Mouse (Mus musculus): ENCODE results near the gene Sh3rf1. TPM values are rescaled to one million over a fixed set of nuclear protein-coding genes. Genes with fewer than 3 reads are reported as not detected.

Gene Sh3rf1
- polyA plus RNA-seq, 1 experiment from 2014 or later: 8.3 TPM

DNA sequence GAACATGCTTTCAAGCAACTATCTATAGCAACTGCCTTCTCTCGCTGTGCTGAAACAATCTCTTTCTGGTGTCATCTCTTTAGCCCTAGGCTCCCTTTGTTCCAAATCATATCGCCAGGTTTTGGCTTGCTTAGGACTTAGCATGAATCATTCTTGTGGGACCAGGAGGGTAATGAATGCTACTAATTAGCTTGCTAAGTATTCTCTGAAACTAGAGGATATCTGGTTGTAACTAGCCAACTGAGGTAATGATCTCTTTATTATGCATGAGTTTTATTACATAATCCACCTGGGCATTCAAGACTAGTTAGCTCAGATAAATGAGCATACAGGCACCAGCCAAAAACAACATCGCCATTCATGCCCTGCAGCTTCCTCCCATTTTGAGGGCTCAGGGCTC lies 219.3 kb downstream of the Sh3rf1 start:
- Histone ChIP-seq H3K27ac (ENCODE audit: low read depth, low read length) (no peak overlapping the region), H3K36me3 (ENCODE audit: control insufficient read depth, insufficient read depth) (no peaks in the 10 kb centered on the region), H3K4me2 (replicated peaks; ENCODE audit: low read depth) (no peak overlapping the region), H3K4me1 (replicated peaks; ENCODE audit: control insufficient read depth, insufficient read depth, low read length) (no peaks in the 10 kb centered on the region), H3K9ac (ENCODE audit: low read depth, low read length) (no peak overlapping the region), H3K4me3 (ENCODE audit: low read depth, low read length) (no peak overlapping the region), H3K9me3 (ENCODE audit: control insufficient read depth) (0 out of 2 replicates have a peak, but pooled peaks cover 3% of the 10 kb centered on the region), H3K27me3 (replicated peaks; ENCODE audit: control insufficient read depth, insufficient read depth, low read length) (no peaks in the 10 kb centered on the region)
- WGBS: 95% methylated on average over 3 of the region's 3 CpGs
- no peak for ATAC-seq
- no peak for TF ChIP-seq CTCF (IDR thresholded peaks at IDR 0.05; ENCODE audit: low read depth)

DNA sequence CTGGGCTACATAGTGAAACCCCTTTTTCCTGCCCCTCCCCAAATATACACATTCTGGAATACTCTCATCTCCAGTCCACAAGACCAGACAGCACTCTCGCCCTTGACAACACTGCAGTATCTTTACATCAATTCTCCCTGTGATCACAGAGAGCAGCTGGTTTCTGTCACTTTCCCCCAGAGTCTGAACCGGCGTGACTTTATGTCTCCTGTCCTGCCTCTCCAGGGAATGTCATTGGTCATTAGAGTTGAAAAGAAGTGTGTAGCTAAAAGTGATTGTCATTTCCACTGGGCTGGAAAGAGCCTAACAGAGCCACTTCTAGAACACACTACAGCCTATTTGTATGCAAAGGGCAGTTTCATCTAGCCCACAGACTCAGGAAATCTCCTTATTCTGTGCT lies 220.7 kb downstream of the Sh3rf1 start:
- Histone ChIP-seq H3K27me3 (replicated peaks; ENCODE audit: control insufficient read depth, insufficient read depth, low read length) (no peaks in the 10 kb centered on the region), H3K4me2 (replicated peaks; ENCODE audit: low read depth) (no peak overlapping the region), H3K27ac (ENCODE audit: low read depth, low read length) (no peak overlapping the region), H3K4me1 (replicated peaks; ENCODE audit: control insufficient read depth, insufficient read depth, low read length) (no peaks in the 10 kb centered on the region), H3K4me3 (ENCODE audit: low read depth, low read length) (no peak overlapping the region), H3K36me3 (ENCODE audit: control insufficient read depth, insufficient read depth) (no peaks in the 10 kb centered on the region), H3K9ac (ENCODE audit: low read depth, low read length) (no peak overlapping the region), H3K9me3 (ENCODE audit: control insufficient read depth) (0 out of 2 replicates have a peak, but pooled peaks cover 3% of the 10 kb centered on the region)
- WGBS: 68% methylated on average over 3 of the region's 3 CpGs
- TF ChIP-seq CTCF (IDR thresholded peaks at IDR 0.05; ENCODE audit: low read depth): no peak
- ATAC-seq: no peak

Other genes starting within 250 kb of the Sh3rf1 start
- gene Clcn3, start 240.6 kb upstream of the Sh3rf1 start, polyA plus RNA-seq (2015; fragmentation: Nextera tagmentation; extraction: Ambion mirVana): 22.2 and 24.2 TPM in 2 replicates
- gene Nek1, start 230.7 kb upstream of the Sh3rf1 start, polyA plus RNA-seq (2015; fragmentation: Nextera tagmentation; extraction: Ambion mirVana): 5.0 and 5.5 TPM in 2 replicates